Mouse (Mus musculus) E14TG2a.4 (cell line): ENCODE measurements around the gene Hoxd8.

Experiments
- H3K27me3 ChIP-seq: 2 replicates; pipeline ENCODE4 v1.6.1; 2014; ENCODE audit warnings: low read length, control low read depth; ENCODE audit not compliant: insufficient read depth
- H3K36me3 ChIP-seq: 2 replicates; pipeline ENCODE4 v1.6.1; 2014; ENCODE audit warnings: low read length, control low read depth; ENCODE audit not compliant: insufficient read depth
- H3K4me1 ChIP-seq: replicated peaks from 2 replicates; pipeline ENCODE4 v1.6.1; 2014; ENCODE audit warnings: low read depth, low read length, control low read depth
- H3K4me3 ChIP-seq: replicated peaks from 2 replicates; pipeline ENCODE4 v1.5.1; 2014; ENCODE audit warnings: mild to moderate bottlenecking, low read length
- H3K9me3 ChIP-seq: 2 replicates; pipeline ENCODE4 v1.6.1; 2014; ENCODE audit warnings: low read length, control low read depth
- CTCF ChIP-seq: conservative IDR thresholded peaks from 2 replicates; pipeline ENCODE4 v1.5.1; 2014; ENCODE audit warnings: low read length
- NANOG ChIP-seq: IDR thresholded peaks from 2 replicates; pipeline ENCODE4 v1.6.1; 2014; ENCODE audit warnings: borderline replicate concordance, low read length, mixed read lengths
- POU5F1 ChIP-seq: IDR thresholded peaks from 2 replicates; pipeline ENCODE4 v1.6.1; 2014; ENCODE audit warnings: low read length, borderline replicate concordance

Hoxd8 gene

GRCm38 (mm10) chr2:74699053-74699430 lies 5.4 kb upstream of the Hoxd8 start:
- no peaks in the 10 kb centered on the region for H3K9me3 ChIP-seq
- H3K4me3 ChIP-seq: peak overlapping the region; percentile 64; the same call in 1 of the 2 replicates
- no peaks in the 10 kb centered on the region for H3K36me3 ChIP-seq
- no peak for TF ChIP-seq CTCF
- no peak for TF ChIP-seq NANOG
- TF ChIP-seq POU5F1: no peak
- H3K27me3 ChIP-seq: peaks cover 97% of the 10 kb centered on the region
- peaks cover 34% of the 10 kb centered on the region for H3K4me1 ChIP-seq

- TF ChIP-seq POU5F1: no peak
- TF ChIP-seq CTCF: no peak
- no peak for TF ChIP-seq NANOG
Measured at GRCm38 (mm10) chr2:74699664-74700545, 4.5 kb upstream of the Hoxd8 start.

DNA sequence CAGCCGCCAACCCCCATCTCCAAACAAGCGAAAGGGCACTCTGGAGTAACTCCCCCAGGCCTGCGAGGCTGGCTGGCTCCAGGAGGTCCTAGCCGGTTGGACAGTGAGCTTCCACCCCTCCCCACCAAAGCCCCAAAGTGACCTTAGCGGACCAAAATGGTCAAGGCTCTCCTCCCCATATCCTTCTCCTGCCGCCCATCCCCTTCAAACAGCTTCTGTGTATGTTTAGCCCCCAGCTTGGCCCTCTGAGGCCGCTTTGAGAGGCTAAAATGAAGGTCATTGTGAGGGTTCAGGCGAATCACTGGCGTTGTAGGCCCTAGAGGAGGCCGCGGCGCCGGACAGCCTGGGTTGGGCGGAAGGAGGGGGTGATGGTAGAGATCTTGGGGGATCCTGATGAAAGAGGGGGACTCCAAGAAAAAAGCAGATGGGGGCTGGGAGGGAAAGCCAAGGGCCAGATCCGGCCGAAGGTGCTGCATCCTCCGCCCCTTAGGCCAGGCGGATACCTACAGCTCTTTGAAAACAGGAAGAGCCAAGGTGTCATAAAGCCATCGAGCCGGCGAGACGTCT lies 3.8 kb upstream of the Hoxd8 start:
- H3K4me3 ChIP-seq: peak overlapping the region; percentile 13; the same call in 1 of the 2 replicates

More at GRCm38 (mm10) chr2:74699664-74700545, 4.5 kb upstream of the Hoxd8 start:
- H3K9me3 ChIP-seq: no peaks in the 10 kb centered on the region
- H3K4me1 ChIP-seq: peaks cover 40% of the 10 kb centered on the region
- no peaks in the 10 kb centered on the region for H3K36me3 ChIP-seq
- H3K27me3 ChIP-seq: peaks cover 96% of the 10 kb centered on the region
- no peak overlapping the region for H3K4me3 ChIP-seq

GRCm38 (mm10) chr2:74701949-74702819 lies 2.2 kb upstream of the Hoxd8 start:
- TF ChIP-seq POU5F1 (no peak), CTCF (peak; percentile 91), NANOG (no peak)
- peaks cover 41% of the 10 kb centered on the region for H3K4me1 ChIP-seq
- H3K9me3 ChIP-seq: no peaks in the 10 kb centered on the region
- no peak overlapping the region for H3K4me3 ChIP-seq
- H3K36me3 ChIP-seq: no peaks in the 10 kb centered on the region
- H3K27me3 ChIP-seq: peaks cover 89% of the 10 kb centered on the region

More for the DNA sequence above, 3.8 kb upstream of the Hoxd8 start:
- Histone ChIP-seq H3K9me3 (no peaks in the 10 kb centered on the region), H3K27me3 (peaks cover 90% of the 10 kb centered on the region), H3K4me1 (peaks cover 40% of the 10 kb centered on the region), H3K36me3 (no peaks in the 10 kb centered on the region)
- TF ChIP-seq NANOG: no peak
- TF ChIP-seq CTCF: no peak
- TF ChIP-seq POU5F1: no peak

DNA sequence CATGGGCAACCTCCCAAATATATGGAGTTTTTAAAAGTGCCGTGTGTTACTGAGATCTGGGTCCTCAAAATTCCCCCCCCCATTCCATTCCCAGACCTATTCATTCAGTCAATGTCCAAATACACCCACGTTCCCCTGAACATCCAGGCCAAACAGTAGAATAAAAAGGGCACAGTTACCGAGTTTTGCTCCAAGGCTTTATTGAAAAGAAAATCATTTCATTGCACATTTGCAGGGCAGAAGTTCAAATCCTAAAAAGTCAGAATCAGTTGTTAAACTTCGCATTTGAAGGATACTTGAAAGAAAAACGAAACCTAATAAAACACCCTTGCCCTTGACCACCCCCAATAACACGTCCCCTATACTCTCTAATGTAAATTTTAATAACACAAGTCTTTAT lies 1.6 kb upstream of the Hoxd8 start:
- H3K4me3 ChIP-seq: no peak overlapping the region
- TF ChIP-seq POU5F1 (no peak), CTCF (no peak), NANOG (no peak)

GRCm38 (mm10) chr2:74703317-74703716 lies 1.1 kb upstream of the Hoxd8 start:
- peaks cover 89% of the 10 kb centered on the region for H3K27me3 ChIP-seq
- TF ChIP-seq CTCF (no peak), NANOG (no peak), POU5F1 (no peak)

More for the DNA sequence above, 1.6 kb upstream of the Hoxd8 start:
- Histone ChIP-seq H3K4me1 (peaks cover 41% of the 10 kb centered on the region), H3K27me3 (peaks cover 89% of the 10 kb centered on the region), H3K9me3 (no peaks in the 10 kb centered on the region), H3K36me3 (no peaks in the 10 kb centered on the region)

GRCm38 (mm10) chr2:74703720-74704392 lies 559 bp upstream of the Hoxd8 start:
- H3K4me1 ChIP-seq: peaks cover 36% of the 10 kb centered on the region
- peak overlapping the region; percentile 70; the same call in 1 of the 2 replicates for H3K4me3 ChIP-seq
- H3K27me3 ChIP-seq: peaks cover 89% of the 10 kb centered on the region
- TF ChIP-seq CTCF: no peak
- TF ChIP-seq POU5F1: no peak
- TF ChIP-seq NANOG: no peak
- no peaks in the 10 kb centered on the region for H3K9me3 ChIP-seq
- no peaks in the 10 kb centered on the region for H3K36me3 ChIP-seq

More at GRCm38 (mm10) chr2:74703317-74703716, 1.1 kb upstream of the Hoxd8 start:
- peaks cover 41% of the 10 kb centered on the region for H3K4me1 ChIP-seq
- H3K9me3 ChIP-seq: no peaks in the 10 kb centered on the region
- no peak overlapping the region for H3K4me3 ChIP-seq
- H3K36me3 ChIP-seq: no peaks in the 10 kb centered on the region
